Mouse (Mus musculus) small intestine, adult 2 months (tissue): ENCODE data around the gene Gm49387.

Experiments used
- CTCF ChIP-seq: fragments of 200-500 bp; IDR thresholded peaks from 2 replicates; pipeline ENCODE4 v1.5.1; 2012; ENCODE audit warnings: low read depth, mild to moderate bottlenecking, control low read depth, inconsistent platforms, low read length, moderate library complexity, mixed read lengths; ENCODE audit not compliant: insufficient replicate concordance, insufficient read length; ENCODE audit errors: extremely low read depth
- POLR2A ChIP-seq: fragments of 200-500 bp; IDR thresholded peaks from 2 replicates; pipeline ENCODE4 v1.6.1; 2012; ENCODE audit warnings: low read depth, mild to moderate bottlenecking, control low read depth, inconsistent platforms, low read length, moderate library complexity

DNA sequence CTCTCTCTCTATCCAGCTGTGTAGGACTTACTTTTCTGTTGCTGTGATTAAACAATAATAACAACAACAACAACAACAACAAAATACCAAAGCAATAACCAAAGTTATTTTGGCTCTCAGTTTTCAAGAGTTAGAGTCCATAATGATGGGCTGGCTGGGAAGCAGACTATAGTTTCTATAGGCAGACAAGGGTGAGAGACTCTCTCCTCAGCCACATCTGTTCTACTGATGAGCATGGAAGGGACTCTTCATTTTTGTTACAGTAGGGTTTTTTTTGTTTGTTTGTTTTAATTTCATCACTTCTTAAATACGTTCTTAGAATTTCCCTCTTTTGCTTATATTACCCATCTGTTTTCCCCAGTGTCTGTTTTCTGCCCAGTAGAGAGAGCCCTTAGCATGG lies 11.9 kb upstream of the Gm49387 start:
- TF ChIP-seq POLR2A (no peak), CTCF (no peak)
